Mouse (Mus musculus) left cerebral cortex, postnatal 36 days (tissue): ENCODE measurements around the gene Zfp644. TPM values are rescaled to one million over a fixed set of nuclear protein-coding genes. Genes with fewer than 3 reads are reported as not detected.

ENCODE experiments used
- DNase-seq, 2 experiments: peaks; one replicate each; pipeline ENCODE4 v3.0.0; 2021 to 2022; ENCODE audit warnings: low spot score in 2 of 2, mixed read lengths in 1 of 2
- intact Hi-C: fragments of 180-260 bp; cut with DNase I; formaldehyde crosslinking; loops from one replicate; pipeline ENCODE4 v1.15.1; 2025
- total RNA-seq, 2 experiments: library from RNA; stranded (reverse); gene quantifications; 2 replicates each; pipeline ENCODE4 v1.2.3; 2021

Gene Zfp644
- total RNA-seq, 2 experiments from 2014 or later, result 102 to 116 TPM

DNA sequence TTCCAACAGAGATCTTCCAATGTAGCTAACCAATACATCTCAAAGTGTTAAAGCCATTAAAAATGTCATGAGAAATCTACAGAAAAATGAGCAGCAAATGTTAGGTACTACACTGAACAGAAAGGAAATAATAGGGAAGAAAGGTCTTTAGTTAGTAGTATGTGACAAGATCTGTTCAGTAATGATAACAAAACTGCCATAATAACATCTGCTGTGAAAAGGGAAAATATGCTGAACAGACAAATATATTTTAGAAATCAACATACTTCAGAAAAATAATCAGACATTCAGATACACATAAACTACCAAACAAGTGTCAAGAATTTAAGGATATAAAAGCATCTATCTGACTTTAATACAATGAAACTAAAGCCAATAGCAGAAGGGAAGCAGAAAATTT is 24.5 kb downstream of the Zfp644 start:
- intact Hi-C loops, result no loop called here
- DNase-seq, result no peak

DNA sequence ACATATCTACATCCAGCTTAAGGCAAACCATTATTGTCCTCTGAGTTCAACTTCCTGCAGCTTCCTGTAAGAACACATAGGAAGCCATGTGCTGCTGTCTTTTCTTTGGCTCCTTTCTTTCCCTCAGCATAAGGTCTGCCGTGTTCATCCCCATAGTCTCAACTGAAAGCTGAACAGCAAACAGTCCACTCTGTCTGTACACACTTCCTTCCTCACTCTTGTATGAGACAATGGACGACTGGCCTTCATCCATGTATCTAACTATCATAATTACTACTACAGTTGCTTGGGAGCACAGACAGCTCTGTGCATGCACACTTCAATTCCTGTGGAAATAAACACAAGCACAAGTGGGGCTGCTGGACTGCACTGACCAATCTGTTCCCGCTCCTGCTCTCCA is 25.2 kb downstream of the Zfp644 start:
- DNase-seq, result no peak
- intact Hi-C loops, result no loop called here

- intact Hi-C loops, result no loop called here
These were observed 32.2 kb downstream of the Zfp644 start for GRCm38 (mm10) chr5:106664910-106665309.

DNA sequence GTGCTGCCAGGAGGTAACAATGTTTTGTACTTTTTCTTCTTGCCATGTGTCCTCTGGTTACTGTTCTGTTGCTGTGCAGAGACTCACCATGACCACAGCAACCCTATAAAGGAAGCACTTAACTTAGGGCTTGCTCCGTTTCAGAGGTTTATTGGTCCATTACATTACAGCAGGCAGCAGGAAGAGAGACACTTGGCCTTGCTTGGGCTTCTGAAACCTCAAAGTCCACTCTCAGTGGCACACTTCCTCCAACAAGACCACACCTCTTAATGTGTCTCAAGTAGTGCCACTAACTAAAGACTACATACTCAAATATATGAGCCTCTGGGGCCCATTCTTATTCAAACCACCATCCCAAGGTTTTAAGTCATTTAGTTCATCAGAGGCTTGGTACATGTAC is 36.2 kb downstream of the Zfp644 start:
- DNase-seq, result no peak
- intact Hi-C loops, result no loop called here

More at GRCm38 (mm10) chr5:106664910-106665309, 32.2 kb downstream of the Zfp644 start:
- DNase-seq, result no peak

GRCm38 (mm10) chr5:106652790-106653328 is 44.2 kb downstream of the Zfp644 start:
- intact Hi-C loops, result no loop called here
- DNase-seq, result no peak

DNA sequence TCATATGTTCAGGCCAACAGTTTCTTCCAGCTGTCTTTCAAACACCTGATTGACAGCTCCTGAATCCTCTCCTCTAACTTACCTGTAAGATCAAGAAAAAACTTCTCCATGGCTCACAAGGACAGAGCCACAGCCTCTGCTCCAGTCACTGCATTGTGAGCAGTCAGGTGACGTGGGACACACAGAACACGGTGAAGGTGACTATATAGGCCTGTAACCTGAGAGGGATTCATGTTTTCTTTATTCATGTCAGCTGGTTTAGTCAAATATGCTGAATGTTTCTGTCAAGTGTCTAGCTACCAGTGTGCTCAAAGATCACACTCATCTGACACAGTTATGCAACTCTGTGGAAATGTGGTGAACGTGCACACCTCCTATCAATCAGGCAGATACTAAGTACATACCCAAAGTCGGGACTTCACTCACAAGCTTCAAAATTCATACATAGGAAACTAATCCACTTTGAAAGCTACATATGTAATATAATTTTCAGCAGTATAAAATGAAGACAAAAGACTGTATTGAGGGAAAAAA is 44.8 kb downstream of the Zfp644 start:
- DNase-seq, result no peak
- intact Hi-C loops, result no loop called here

- intact Hi-C loops, result loop anchor here (10.0 kb wide), 1 partner anchor 185 kb away; no protein-coding TSS in a partner anchor
- no peak for DNase-seq
These were observed 47.1 kb downstream of the Zfp644 start for GRCm38 (mm10) chr5:106649995-106650394.

GRCm38 (mm10) chr5:106649441-106649840 is 47.6 kb downstream of the Zfp644 start:
- intact Hi-C loops, result loop anchor here (10.0 kb wide), 1 partner anchor 185 kb away; no protein-coding TSS in a partner anchor
- no peak for DNase-seq

DNA sequence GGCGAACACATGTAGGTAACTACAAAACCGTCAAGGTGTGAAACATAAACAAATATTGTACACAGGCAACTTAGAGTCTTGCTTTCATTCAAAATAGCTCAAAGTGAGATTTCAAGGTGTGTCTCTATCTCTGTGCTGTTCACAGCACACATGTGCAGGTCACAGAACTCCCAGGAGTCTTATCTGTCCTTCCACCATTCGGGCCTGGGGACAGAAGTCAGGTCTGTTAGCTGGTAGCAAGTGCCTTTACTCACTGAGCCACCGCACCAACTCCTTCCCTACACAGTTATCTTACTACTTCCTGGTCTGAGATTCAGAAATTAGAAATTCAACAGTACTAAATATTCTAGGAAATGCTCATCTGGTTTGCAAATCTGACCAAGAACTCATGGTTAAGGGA is 53.7 kb downstream of the Zfp644 start:
- intact Hi-C loops, result loop anchor here (10.0 kb wide), 1 partner anchor 179 kb away; no protein-coding TSS in a partner anchor
- no peak for DNase-seq

DNA sequence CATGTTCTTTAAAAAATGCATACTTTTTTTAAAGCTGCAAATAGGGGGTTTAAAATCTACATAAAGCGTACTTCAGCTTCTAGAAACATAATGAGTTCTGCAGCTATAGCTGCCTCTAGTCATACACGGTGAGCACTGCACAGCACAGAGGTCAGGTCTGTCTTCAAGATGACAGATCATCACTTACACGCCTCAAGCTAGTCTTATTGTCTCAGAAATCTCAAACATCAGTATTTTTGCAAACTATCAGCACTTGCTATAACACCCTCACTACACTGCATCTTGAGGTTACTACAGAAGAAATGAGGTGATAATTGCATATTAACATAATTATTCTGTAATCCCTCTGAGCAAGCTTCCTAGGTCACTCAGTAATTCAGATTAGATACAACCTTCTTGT is 55.2 kb downstream of the Zfp644 start:
- intact Hi-C loops, result loop anchor here (10.0 kb wide), 1 partner anchor 177 kb away; no protein-coding TSS in a partner anchor
- DNase-seq, result no peak

DNA sequence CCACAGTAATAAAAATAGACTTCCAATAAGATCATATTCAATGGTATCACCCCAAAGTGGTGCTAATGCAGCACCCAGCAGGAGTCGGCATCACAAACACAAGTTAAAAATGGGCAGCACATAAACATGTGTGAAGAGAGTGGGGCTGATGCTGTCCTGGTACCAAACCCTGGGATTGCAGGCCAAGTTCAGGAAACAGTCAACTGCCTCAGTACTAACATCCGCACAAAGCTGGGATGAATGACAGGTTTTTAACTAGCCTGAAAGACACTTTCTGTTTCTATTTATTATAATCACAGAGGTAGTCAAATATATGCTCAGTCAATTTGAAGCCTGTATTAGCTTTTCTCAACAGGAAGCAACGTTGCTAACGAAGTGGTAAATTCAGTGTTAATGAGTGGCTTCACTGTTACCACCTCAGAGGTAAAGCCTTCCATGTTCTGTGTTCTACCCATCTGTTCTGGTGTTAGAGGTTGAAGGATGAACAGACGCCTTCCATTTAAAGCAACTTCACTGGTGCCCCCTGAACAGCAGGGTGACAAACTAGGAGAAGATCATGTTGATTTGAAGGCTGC is 56.8 kb downstream of the Zfp644 start:
- no peak for DNase-seq
- intact Hi-C loops, result loop anchor here (10.0 kb wide), 1 partner anchor 176 kb away; no protein-coding TSS in a partner anchor

DNA sequence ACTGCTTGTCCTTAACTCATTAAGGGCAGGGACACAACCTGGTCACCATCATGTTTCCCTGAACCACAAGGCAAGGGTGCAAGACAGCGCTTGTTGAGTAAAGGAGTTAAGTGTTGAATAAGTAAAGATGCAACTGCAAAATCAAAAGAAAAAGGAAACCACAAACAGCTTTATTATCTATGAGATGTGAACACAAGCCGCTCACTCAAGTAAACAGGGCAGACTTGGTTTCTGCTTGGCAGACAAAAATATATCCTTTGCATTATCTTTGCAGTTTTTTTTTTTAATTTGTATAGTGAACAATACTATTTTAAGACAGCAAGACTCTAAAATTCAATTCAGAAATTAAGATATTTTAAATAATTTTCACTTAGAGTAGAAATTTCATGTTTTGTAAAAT is 57.5 kb downstream of the Zfp644 start:
- intact Hi-C loops, result loop anchor here (10.0 kb wide), 1 partner anchor 175 kb away; no protein-coding TSS in a partner anchor
- DNase-seq, result no peak

- intact Hi-C loops, result no loop called here
- DNase-seq, result no peak
These were observed 60.6 kb downstream of the Zfp644 start for GRCm38 (mm10) chr5:106636423-106636946.

DNA sequence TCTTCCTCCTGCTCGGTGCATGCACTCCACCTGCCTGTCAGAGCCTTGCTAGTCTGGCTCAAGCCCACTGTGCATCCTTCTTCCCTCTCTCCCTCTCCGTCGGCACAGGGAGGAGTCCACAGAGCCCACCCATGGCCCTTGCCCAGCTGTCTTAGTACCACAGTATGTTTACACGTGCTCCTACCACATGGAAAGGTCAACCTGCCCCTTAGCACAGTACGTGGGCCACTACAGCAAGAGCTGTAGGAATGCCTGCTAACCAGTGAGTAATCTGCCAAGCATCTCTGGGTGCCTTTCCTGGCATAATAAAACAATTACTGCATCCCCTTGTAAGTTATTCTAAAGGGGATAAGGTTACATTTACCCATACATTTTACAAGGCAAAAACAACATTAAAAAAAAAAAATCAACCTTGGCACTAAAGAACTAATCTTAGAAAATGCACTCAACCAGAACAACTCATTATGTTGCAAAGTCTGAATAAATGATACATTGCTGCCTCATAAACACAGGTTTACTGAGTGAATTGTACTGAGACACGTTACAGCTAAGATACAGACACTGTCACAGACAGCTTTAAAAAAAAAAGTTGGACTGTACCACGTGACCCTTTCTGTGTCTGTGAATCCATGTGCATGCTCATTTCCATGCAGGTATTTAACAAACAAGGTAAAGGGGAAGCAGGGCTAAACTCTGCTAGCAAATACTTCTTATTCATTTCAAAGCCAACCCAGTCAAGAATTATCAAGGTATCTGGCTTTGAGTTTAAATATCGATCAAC is 68.5 kb downstream of the Zfp644 start:
- intact Hi-C loops, result no loop called here
- DNase-seq, result no peak

- intact Hi-C loops, result no loop called here
- no peak for DNase-seq
These were observed 73.8 kb downstream of the Zfp644 start for GRCm38 (mm10) chr5:106623337-106623736.

- DNase-seq, result no peak
- intact Hi-C loops, result no loop called here
These were observed 74.9 kb downstream of the Zfp644 start for GRCm38 (mm10) chr5:106622193-106622592.

DNA sequence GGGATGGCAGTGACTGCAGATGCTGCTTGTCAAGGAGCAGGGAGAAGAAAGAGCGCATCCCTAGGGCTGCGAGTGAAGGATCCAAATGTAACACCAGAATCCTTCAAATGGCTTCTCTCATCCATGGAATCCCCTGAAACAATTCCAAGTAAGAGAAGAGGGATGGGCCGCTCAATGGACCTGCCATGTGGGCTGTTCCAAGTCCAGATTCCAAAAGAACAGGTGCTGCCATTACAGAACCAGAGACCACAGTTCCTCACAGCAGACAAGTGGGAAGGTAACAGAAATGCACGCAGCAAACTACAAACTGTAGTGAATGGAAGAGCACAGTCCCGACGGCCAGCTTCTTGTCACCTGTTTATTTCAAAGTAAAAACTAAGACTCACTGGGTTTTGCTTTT is 76.6 kb downstream of the Zfp644 start:
- DNase-seq, result no peak
- intact Hi-C loops, result no loop called here

GRCm38 (mm10) chr5:106615006-106615405 is 82.1 kb downstream of the Zfp644 start:
- intact Hi-C loops, result no loop called here
- DNase-seq, result no peak

DNA sequence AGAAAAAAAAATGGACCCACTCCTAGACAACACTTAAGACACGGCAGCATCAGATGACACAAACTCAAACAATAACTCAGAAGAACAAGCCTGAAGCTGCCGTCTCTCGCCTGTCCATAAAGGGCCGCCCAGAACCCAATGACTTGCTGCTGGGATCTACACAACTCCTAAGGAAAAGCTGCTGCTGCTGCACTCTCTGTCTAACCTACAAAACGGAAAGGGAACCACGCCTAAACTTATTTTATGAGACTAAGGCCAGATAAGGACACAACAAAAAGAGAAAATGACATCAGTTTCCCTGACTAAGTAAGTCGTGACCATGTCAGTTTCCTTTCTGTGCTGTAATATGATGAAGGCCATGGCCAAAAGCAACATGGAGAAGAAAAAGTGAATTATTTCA is 82.5 kb downstream of the Zfp644 start:
- intact Hi-C loops, result no loop called here
- DNase-seq, result no peak

GRCm38 (mm10) chr5:106612151-106612550 is 84.9 kb downstream of the Zfp644 start:
- no peak for DNase-seq
- intact Hi-C loops, result no loop called here
